Mouse (Mus musculus): ENCODE results near the gene Gstt3.

DNA sequence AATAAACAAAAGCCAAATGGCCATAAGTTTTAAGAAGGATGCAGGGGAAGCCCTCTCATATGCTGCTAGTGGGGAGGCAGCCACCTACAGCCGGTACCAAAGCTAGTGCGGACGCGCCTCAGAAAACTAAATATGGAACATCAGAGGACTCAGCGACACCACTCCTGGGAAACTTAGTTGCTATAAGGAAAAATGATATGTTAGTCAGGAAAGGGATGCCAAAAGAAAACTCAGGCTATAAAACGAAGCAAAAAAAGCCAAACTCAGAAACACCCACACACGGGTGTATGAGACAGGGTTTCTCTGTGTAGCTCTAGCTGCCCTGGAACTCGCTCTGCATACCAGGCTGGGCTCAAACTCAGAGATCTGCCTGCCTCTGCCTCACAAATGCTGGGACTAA lies 7.1 kb upstream of the Gstt3 start:
- no peak for TF ChIP-seq POLR2A (IDR thresholded peaks at IDR 0.05; ENCODE audit: borderline replicate concordance, insufficient read depth, low read length)
- TF ChIP-seq CTCF (IDR thresholded peaks at IDR 0.05; ENCODE audit: borderline replicate concordance, insufficient read depth, low read depth, low read length) = no peak
